Mouse (Mus musculus): ENCODE measurements around the gene Olfr646.

Olfr646 gene

GRCm38 (mm10) chr7:104104757-104104972 is at the start of gene Olfr646:
Gene Olfr646 (plus strand): TSS chr7:104104873.
- CTCF ChIA-PET = no interaction called here

- CTCF ChIA-PET = no interaction called here
Observed at GRCm38 (mm10) chr7:104059215-104059614, 45.5 kb upstream of the Olfr646 start.

- CTCF ChIA-PET = no interaction called here
Observed at GRCm38 (mm10) chr7:104061345-104061744, 43.3 kb upstream of the Olfr646 start, which contains the start of gene 4930516K23Rik. Gene 4930516K23Rik (minus strand): TSS chr7:104061445.

- CTCF ChIA-PET = no interaction called here
Observed at GRCm38 (mm10) chr7:104071769-104072168, 32.9 kb upstream of the Olfr646 start, which contains the start of gene Olfr644. Gene Olfr644 (minus strand): TSS chr7:104071869.

- CTCF ChIA-PET = no interaction called here
Observed at GRCm38 (mm10) chr7:104085365-104085764, 19.3 kb upstream of the Olfr646 start, which contains the start of gene Olfr645. Gene Olfr645 (minus strand): TSS chr7:104085465.

GRCm38 (mm10) chr7:104103913-104104756 is 538 bp upstream of the Olfr646 start:
- CTCF ChIA-PET = no interaction called here

GRCm38 (mm10) chr7:104129726-104130125 is 25.1 kb downstream of the Olfr646 start, which contains the start of gene Ubqln5:
Gene Ubqln5 (minus strand): TSS chr7:104129826.
- CTCF ChIA-PET = no interaction called here

- CTCF ChIA-PET = no interaction called here
Observed at GRCm38 (mm10) chr7:104137305-104137704, 32.6 kb downstream of the Olfr646 start, which contains the start of gene Olfr643. Gene Olfr643 (minus strand): TSS chr7:104137405.

- CTCF ChIA-PET = no interaction called here
Observed at GRCm38 (mm10) chr7:104143179-104143578, 38.5 kb downstream of the Olfr646 start, which contains the start of gene Ubqln3. Gene Ubqln3 (minus strand): TSS chr7:104143279.

- CTCF ChIA-PET = no interaction called here
Observed at GRCm38 (mm10) chr7:104150456-104150855, 45.8 kb downstream of the Olfr646 start, which contains the start of gene Ubqlnl. Gene Ubqlnl (minus strand): TSS chr7:104150556.
